ENCODE assay signal across 8 mouse cellular contexts in genomic region chr11:22859633-22860334, GRCm38 (mm10). TPM values are rescaled to one million over a fixed set of nuclear protein-coding genes. Genes with fewer than 3 reads are reported as not detected.
DNase-seq lines count a peak whose midpoint lies in the region; ATAC-seq lines count a peak whose summit lies in the region.

No protein-coding gene starts in this region.

- DNase-seq in 3T3-L1 (ENCODE audit: low read depth, low spot score): peak; percentile 85
- DNase-seq in adrenal gland, adult 2 months: peak; percentile 96
- peak; percentile 94 for DNase-seq in heart, embryonic 10.5 days (ENCODE audit: low spot score)
- peak; percentile 88 for DNase-seq in naive thymus-derived CD4-positive, alpha-beta T cell, adult 2 months (ENCODE audit: low read depth)
- DNase-seq in splenic B cell, adult 2 months (ENCODE audit: low read depth, low spot score): peak; percentile 87

- peak; percentile 76 for ATAC-seq in erythroblast, adult 5-6 weeks (replicated peaks; ENCODE audit: low FRiP score, poor library complexity, severe bottlenecking)
- peak; percentile 97 for ATAC-seq in kidney, embryonic 15.5 days (replicated peaks; ENCODE audit: low FRiP score)
- ATAC-seq in liver, embryonic 12.5 days: peak; percentile 90

- peak overlapping the region; percentile 83 for H3K4me3 ChIP-seq in heart, embryonic 10.5 days
- peak overlapping the region; percentile 84 for H3K4me3 ChIP-seq in kidney, embryonic 15.5 days (replicated peaks)
- H3K4me3 ChIP-seq in liver, embryonic 12.5 days: peak overlapping the region; percentile 73

- no peaks in the 10 kb centered on the region for H3K36me3 ChIP-seq in heart, embryonic 10.5 days
- H3K36me3 ChIP-seq in kidney, embryonic 15.5 days: no peaks in the 10 kb centered on the region
- no peaks in the 10 kb centered on the region for H3K36me3 ChIP-seq in liver, embryonic 12.5 days
- H3K36me3 ChIP-seq in splenic B cell, adult 2 months (ENCODE audit: control insufficient read depth, insufficient read depth, low read length, poor library complexity, severe bottlenecking): no peaks in the 10 kb centered on the region

- under 1% methylated on average over 44 of the region's 55 CpGs for WGBS in heart, embryonic 10.5 days
- WGBS in kidney, embryonic 15.5 days: under 1% methylated on average over 44 of the region's 55 CpGs
- WGBS in liver, embryonic 12.5 days (ENCODE audit: insufficient replicate concordance): 0% methylated on average over 55 of the region's 55 CpGs

- H3K27ac ChIP-seq in heart, embryonic 10.5 days: peak overlapping the region; percentile 90
- H3K27ac ChIP-seq in kidney, embryonic 15.5 days: peak overlapping the region; percentile 90
- H3K27ac ChIP-seq in liver, embryonic 12.5 days: peak overlapping the region; percentile 74

- H3K27me3 ChIP-seq in heart, embryonic 10.5 days (ENCODE audit: insufficient read depth, poor library complexity, severe bottlenecking): peaks cover 56% of the 10 kb centered on the region
- peaks cover 42% of the 10 kb centered on the region for H3K27me3 ChIP-seq in kidney, embryonic 15.5 days
- peaks cover 16% of the 10 kb centered on the region for H3K27me3 ChIP-seq in liver, embryonic 12.5 days (replicated peaks)
- no peaks in the 10 kb centered on the region for H3K27me3 ChIP-seq in splenic B cell, adult 2 months (ENCODE audit: control insufficient read depth, insufficient read depth, low read length, poor library complexity, severe bottlenecking)

- peak overlapping the region; percentile 76 for H3K9ac ChIP-seq in kidney, embryonic 15.5 days
- H3K9ac ChIP-seq in liver, embryonic 12.5 days: peak overlapping the region; percentile 83

- H3K4me2 ChIP-seq in kidney, embryonic 15.5 days: peak overlapping the region; percentile 87
- peak overlapping the region; percentile 90 for H3K4me2 ChIP-seq in liver, embryonic 12.5 days

- no peaks in the 10 kb centered on the region for H3K9me3 ChIP-seq in heart, embryonic 10.5 days
- H3K9me3 ChIP-seq in kidney, embryonic 15.5 days (replicated peaks): no peaks in the 10 kb centered on the region
- no peaks in the 10 kb centered on the region for H3K9me3 ChIP-seq in liver, embryonic 12.5 days (replicated peaks)

- peaks cover 26% of the 10 kb centered on the region for H3K4me1 ChIP-seq in heart, embryonic 10.5 days
- peaks cover 27% of the 10 kb centered on the region for H3K4me1 ChIP-seq in kidney, embryonic 15.5 days
- peaks cover 45% of the 10 kb centered on the region for H3K4me1 ChIP-seq in liver, embryonic 12.5 days

RNA-seq across cellular contexts. Expression of gene B3gnt2, which starts 1.0 kb away (rescaled TPM):
- total RNA-seq in adrenal gland, adult 2 months (2021): 10 to 100 TPM; 47.6 to 64.7 TPM
- 37.7 and 54.5 TPM in 2 replicates for polyA plus RNA-seq in adrenal gland, adult 2 months (2012; rRNA removed)
- total RNA-seq in erythroblast, adult 5-6 weeks (2015; ENCODE audit: low replicate concordance): 3.1 TPM in 1 of 2 replicates, not detected in the other
- 0.09 and 3.9 TPM in 2 replicates for total RNA-seq in erythroblast, adult 5-6 weeks (2017; ENCODE audit: low replicate concordance)
- 2.6 and 2.9 TPM in 2 replicates for polyA plus RNA-seq in heart, embryonic 10.5 days (2016; fragmentation: Nextera tagmentation; extraction: Ambion mirVana)
- 9.3 and 10.6 TPM in 2 replicates for polyA plus RNA-seq in kidney, embryonic 15.5 days (2015; fragmentation: Nextera tagmentation; extraction: Ambion mirVana)
- polyA plus RNA-seq in liver, embryonic 12.5 days (2016; fragmentation: Nextera tagmentation; extraction: Ambion mirVana): 4.8 and 5.5 TPM in 2 replicates

Comparison
In these comparisons a context has a peak if more than half of its experiments do, and no peak if none do; other contexts are left out.
1. Peak in every context shown above with its lines: DNase-seq, ATAC-seq, H3K4me3 ChIP-seq and H3K27ac ChIP-seq.